7 mouse cellular contexts compared by ENCODE assay signal in the genomic region with DNA sequence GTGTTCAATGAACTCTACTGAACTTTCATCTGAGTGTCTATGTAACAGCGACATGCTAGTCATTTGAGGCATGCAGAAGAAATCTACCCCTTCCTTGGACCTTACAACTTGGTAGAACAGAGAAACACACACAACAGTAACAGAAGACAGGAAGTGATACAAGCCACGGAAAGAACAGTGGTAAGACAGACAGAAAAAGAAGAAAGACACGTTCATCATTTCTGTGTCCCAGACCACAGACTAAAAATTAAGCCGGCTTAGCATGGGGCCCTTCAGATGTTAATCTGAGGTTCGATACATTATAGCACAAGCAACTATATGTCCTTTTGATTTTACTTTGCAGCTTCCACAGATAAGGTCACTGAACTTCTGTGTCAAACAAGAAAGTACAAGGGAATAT. TPM values are rescaled to one million over a fixed set of nuclear protein-coding genes. Genes with fewer than 3 reads are reported as not detected.
DNase-seq lines count a peak whose midpoint lies in the region; ATAC-seq lines count a peak whose summit lies in the region.

No protein-coding gene starts in this region.

- H3K27ac ChIP-seq in lung, embryonic 15.5 days: no peak overlapping the region
- H3K27ac ChIP-seq in embryonic facial prominence, embryonic 13.5 days: no peak overlapping the region
- H3K27ac ChIP-seq in limb, embryonic 10.5 days: no peak overlapping the region

- H3K27me3 ChIP-seq in lung, embryonic 15.5 days: no peaks in the 10 kb centered on the region
- H3K27me3 ChIP-seq in embryonic facial prominence, embryonic 13.5 days: no peaks in the 10 kb centered on the region
- H3K27me3 ChIP-seq in limb, embryonic 10.5 days (ENCODE audit: low read depth, poor library complexity, severe bottlenecking): no peaks in the 10 kb centered on the region
- no peaks in the 10 kb centered on the region for H3K27me3 ChIP-seq in splenic B cell, adult 2 months (ENCODE audit: control insufficient read depth, insufficient read depth, low read length, poor library complexity, severe bottlenecking)

- peak overlapping the region; percentile 96 for H3K4me3 ChIP-seq in lung, embryonic 15.5 days
- peak overlapping the region; percentile 83 for H3K4me3 ChIP-seq in embryonic facial prominence, embryonic 13.5 days
- peak overlapping the region; percentile 82; the same call in 1 of the 2 replicates for H3K4me3 ChIP-seq in limb, embryonic 10.5 days

- no peak for DNase-seq in lung, postnatal 36 days
- DNase-seq in limb, embryonic 10.5 days (ENCODE audit: low spot score): no peak
- peak; percentile 55 for DNase-seq in splenic B cell, adult 2 months (ENCODE audit: low read depth, low spot score)
- DNase-seq in left cerebral cortex, adult 18-20 months (ENCODE audit: low spot score in 2 of 2): no peak
- DNase-seq in urinary bladder, postnatal 4 days (ENCODE audit: low spot score in 2 of 2): no peak

- H3K9ac ChIP-seq in lung, embryonic 15.5 days: no peak overlapping the region
- H3K9ac ChIP-seq in embryonic facial prominence, embryonic 13.5 days: peak overlapping the region; percentile 49; the same call in 1 of the 2 replicates

- H3K9me3 ChIP-seq in lung, embryonic 15.5 days: no peaks in the 10 kb centered on the region
- no peaks in the 10 kb centered on the region for H3K9me3 ChIP-seq in embryonic facial prominence, embryonic 13.5 days
- H3K9me3 ChIP-seq in limb, embryonic 10.5 days (replicated peaks): no peaks in the 10 kb centered on the region

- H3K36me3 ChIP-seq in lung, embryonic 15.5 days: no peaks in the 10 kb centered on the region
- H3K36me3 ChIP-seq in embryonic facial prominence, embryonic 13.5 days: no peaks in the 10 kb centered on the region
- H3K36me3 ChIP-seq in limb, embryonic 10.5 days: peaks cover 5% of the 10 kb centered on the region; the same call in 1 of the 2 replicates
- no peaks in the 10 kb centered on the region for H3K36me3 ChIP-seq in splenic B cell, adult 2 months (ENCODE audit: control insufficient read depth, insufficient read depth, low read length, poor library complexity, severe bottlenecking)

- peak overlapping the region; percentile 60 for H3K4me2 ChIP-seq in lung, embryonic 15.5 days
- H3K4me2 ChIP-seq in embryonic facial prominence, embryonic 13.5 days: peak overlapping the region; percentile 64

- ATAC-seq in lung, embryonic 15.5 days (ENCODE audit: borderline replicate concordance, extremely low read depth, low FRiP score, low TSS enrichment): no peak
- no peak for ATAC-seq in embryonic facial prominence, embryonic 13.5 days (ENCODE audit: insufficient number of reproducible peaks, insufficient read depth, low FRiP score, low TSS enrichment, low read depth)

- WGBS in lung, embryonic 15.5 days: 62% methylated on average over 5 of the region's 5 CpGs
- 57% methylated on average over 5 of the region's 5 CpGs for WGBS in embryonic facial prominence, embryonic 13.5 days
- WGBS in limb, embryonic 10.5 days: 88% methylated on average over 5 of the region's 5 CpGs

- H3K4me1 ChIP-seq in lung, embryonic 15.5 days: peaks cover 36% of the 10 kb centered on the region
- H3K4me1 ChIP-seq in embryonic facial prominence, embryonic 13.5 days: peaks cover 18% of the 10 kb centered on the region
- H3K4me1 ChIP-seq in limb, embryonic 10.5 days: peaks cover 20% of the 10 kb centered on the region

RNA-seq across cellular contexts. Expression of a gene that starts 2.1 kb away (rescaled TPM):
- polyA plus RNA-seq in lung, embryonic 15.5 days (2015; fragmentation: Nextera tagmentation; extraction: Ambion mirVana): 212 and 219 TPM in 2 replicates
- polyA plus RNA-seq in embryonic facial prominence, embryonic 13.5 days (2015; fragmentation: Nextera tagmentation; extraction: Ambion mirVana): 160 and 168 TPM in 2 replicates
- 138 and 146 TPM in 2 replicates for polyA plus RNA-seq in limb, embryonic 10.5 days (2016; fragmentation: Nextera tagmentation; extraction: Ambion mirVana)
- total RNA-seq in left cerebral cortex, adult 18-20 months (2021): 10 to 100 TPM; 56.7 to 65.4 TPM

RNA-seq across cellular contexts. Expression of a gene that starts 51.2 kb away (rescaled TPM):
- 74.7 and 75.8 TPM in 2 replicates for polyA plus RNA-seq in lung, embryonic 15.5 days (2015; fragmentation: Nextera tagmentation; extraction: Ambion mirVana)
- polyA plus RNA-seq in embryonic facial prominence, embryonic 13.5 days (2015; fragmentation: Nextera tagmentation; extraction: Ambion mirVana): 60.6 and 77.4 TPM in 2 replicates
- polyA plus RNA-seq in limb, embryonic 10.5 days (2016; fragmentation: Nextera tagmentation; extraction: Ambion mirVana): 109 and 111 TPM in 2 replicates
- total RNA-seq in left cerebral cortex, adult 18-20 months (2021): 10 to 100 TPM; 14.0 to 14.7 TPM
